Mouse (Mus musculus): ENCODE results near the gene Olfr1202. TPM values are rescaled to one million over a fixed set of nuclear protein-coding genes. Genes with fewer than 3 reads are reported as not detected.

Gene Olfr1202
- total RNA-seq (2021): not detected
- long read RNA-seq, experiment 1: 0 reads
- long read RNA-seq, experiment 2: 0 reads

GRCm38 (mm10) chr2:88814196-88814595 lies at the start of gene Olfr1202:
Gene Olfr1202, plus strand, starts transcription at chr2:88814496.
- DNase-seq: no peak

DNA sequence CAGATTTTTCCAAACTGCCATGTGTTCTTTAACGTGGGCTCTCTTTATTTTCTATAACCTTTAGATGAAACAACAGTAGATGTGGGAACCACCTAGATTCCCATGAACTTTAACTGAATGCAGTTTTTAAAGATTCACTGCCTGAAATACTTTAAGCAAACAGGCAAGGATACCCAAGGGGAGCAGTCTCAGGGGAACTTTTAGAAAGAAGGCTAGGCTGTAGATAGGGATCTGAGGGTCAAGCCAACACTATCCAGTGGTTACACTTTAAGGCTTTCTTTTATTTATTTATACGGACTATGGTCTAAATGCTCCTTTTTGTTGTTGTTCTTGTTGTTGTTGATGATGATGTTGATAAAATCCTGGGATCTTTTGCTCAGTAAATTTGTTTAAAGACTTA lies 43.9 kb upstream of the Olfr1202 start, which contains the start of gene Olfr1200:
Gene Olfr1200, minus strand, starts transcription at position 101 of the 400 bp plus-strand sequence.
- no peak for DNase-seq

- no peak for DNase-seq
These were observed 21.6 kb upstream of the Olfr1202 start, which contains the start of gene Olfr1201 for GRCm38 (mm10) chr2:88792736-88793135. Gene Olfr1201, plus strand, starts transcription at chr2:88793036.

GRCm38 (mm10) chr2:88829437-88829836 lies 15.1 kb downstream of the Olfr1202 start, which contains the start of gene Olfr1205:
Gene Olfr1205, plus strand, starts transcription at chr2:88829737.
- DNase-seq: no peak

GRCm38 (mm10) chr2:88838477-88838876 lies 24.2 kb downstream of the Olfr1202 start:
- DNase-seq: no peak

GRCm38 (mm10) chr2:88848992-88849391 lies 34.7 kb downstream of the Olfr1202 start, which contains the start of gene Olfr1204:
Gene Olfr1204, plus strand, starts transcription at chr2:88849292.
- DNase-seq: no peak

GRCm38 (mm10) chr2:88862931-88863330 lies 48.6 kb downstream of the Olfr1202 start, which contains the start of gene Olfr1206:
Gene Olfr1206, plus strand, starts transcription at chr2:88863231.
- DNase-seq: no peak

Other genes starting within 250 kb of the Olfr1202 start
- not detected for gene Olfr1189, start 228.0 kb upstream of the Olfr1202 start, total RNA-seq (2021)
- gene Olfr1191-ps1, start 174.0 kb upstream of the Olfr1202 start, total RNA-seq (2021): under 1 TPM in 1 of 2 experiments, not detected in 1; 0.06 TPM
- gene Olfr1192-ps1, start 166.0 kb upstream of the Olfr1202 start, total RNA-seq (2021): not detected
- not detected for gene Olfr1193, start 138.9 kb upstream of the Olfr1202 start, total RNA-seq (2021)
- gene Olfr1195, start 125.3 kb upstream of the Olfr1202 start, total RNA-seq (2021): not detected
- gene Olfr1196, start 109.9 kb upstream of the Olfr1202 start, total RNA-seq (2021): not detected
- not detected for gene Olfr1197, start 82.1 kb upstream of the Olfr1202 start, total RNA-seq (2021)
- gene Olfr1198, start 63.1 kb upstream of the Olfr1202 start, total RNA-seq (2021): not detected
- not detected for gene Olfr1199, start 54.0 kb upstream of the Olfr1202 start, total RNA-seq (2021)
- not detected for gene Olfr1200, start 44.0 kb upstream of the Olfr1202 start, total RNA-seq (2021)
- not detected for gene Olfr1201, start 21.5 kb upstream of the Olfr1202 start, total RNA-seq (2021)
- gene Olfr1205, start 15.2 kb downstream of the Olfr1202 start, total RNA-seq (2021): not detected
- not detected for gene Olfr1204, start 34.8 kb downstream of the Olfr1202 start, total RNA-seq (2021)
- not detected for gene Olfr1206, start 48.7 kb downstream of the Olfr1202 start, total RNA-seq (2021)
- not detected for gene Olfr1208, start 87.8 kb downstream of the Olfr1202 start, total RNA-seq (2021)
- not detected for gene Olfr1209, start 100.7 kb downstream of the Olfr1202 start, total RNA-seq (2021)
- not detected for gene Olfr1211, start 123.6 kb downstream of the Olfr1202 start, total RNA-seq (2021)
- not detected for gene Olfr1212, start 139.5 kb downstream of the Olfr1202 start, total RNA-seq (2021)
- not detected for gene Gm13762, start 165.8 kb downstream of the Olfr1202 start, total RNA-seq (2021)
- not detected for gene Olfr1214, start 178.2 kb downstream of the Olfr1202 start, total RNA-seq (2021)
- gene Olfr1215, start 192.5 kb downstream of the Olfr1202 start, total RNA-seq (2021): not detected
- not detected for gene Olfr1216, start 203.8 kb downstream of the Olfr1202 start, total RNA-seq (2021)
- gene Olfr1217, start 217.6 kb downstream of the Olfr1202 start, total RNA-seq (2021): not detected
- not detected for gene Olfr1218, start 246.7 kb downstream of the Olfr1202 start, total RNA-seq (2021)